Mouse (Mus musculus) megakaryocyte, embryonic 14.5 days (primary cell): ENCODE data around the gene Zfhx3.

ENCODE experiments used
- FLI1 ChIP-seq: IDR thresholded peaks from 2 replicates; pipeline ENCODE4 v1.6.1; 2012; ENCODE audit warnings: low read length, inconsistent platforms, mixed read lengths
- GATA1 ChIP-seq: IDR thresholded peaks from 3 replicates; pipeline ENCODE4 v1.6.1; 2012; ENCODE audit warnings: mixed read lengths, low read length, inconsistent platforms, borderline replicate concordance

DNA sequence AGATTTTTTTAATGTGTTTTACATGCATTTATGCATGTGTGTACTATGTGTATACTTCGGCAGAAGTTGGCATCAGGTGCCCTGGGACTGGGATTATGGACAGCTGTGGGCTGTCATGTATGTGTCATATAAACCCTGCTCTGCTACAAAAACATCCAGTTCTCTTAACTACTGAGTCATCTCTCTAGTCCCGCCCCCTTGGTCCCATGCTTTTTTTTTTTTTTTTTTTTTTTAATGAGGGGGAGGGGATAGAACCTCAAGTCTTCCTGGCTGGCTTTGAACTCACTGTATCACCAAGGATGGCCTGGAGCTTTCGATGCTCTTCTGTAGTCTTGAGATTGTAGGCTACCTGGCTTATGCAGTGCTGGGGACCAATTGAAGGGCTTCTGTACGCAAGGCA is 827.9 kb downstream of the Zfhx3 start:
- TF ChIP-seq GATA1 (no peak), FLI1 (no peak)
